18 mouse cellular contexts compared by ENCODE assay signal in genomic region chr9:77931740-77932139, GRCm38 (mm10). TPM values are rescaled to one million over a fixed set of nuclear protein-coding genes. Genes with fewer than 3 reads are reported as not detected.
DNase-seq lines count a peak whose midpoint lies in the region; ATAC-seq and TF ChIP-seq lines count a peak whose summit lies in the region.
"Had no signal": no experiment of that assay in that cellular context is flagged by ENCODE, and none has a peak within 500 bp of the region (broad histone marks: within the 10 kb centered on the region; RNA-seq: fewer than 3 reads in every experiment).

No protein-coding gene starts in this region.

- peak; percentile 53 for DNase-seq in adrenal gland, adult 2 months
- DNase-seq in adrenal gland, postnatal 25 days, result no peak
- DNase-seq in heart, postnatal 36 days, result no peak
- DNase-seq in CH12.LX (ENCODE audit: extremely low read depth), result no peak
- DNase-seq in gastrocnemius, postnatal 10 days, result no peak
- no peak for DNase-seq in kidney, adult 8-10 months
- DNase-seq: adrenal gland, postnatal 36 days; cerebellum, postnatal 10 days; heart, adult 2 months; kidney, postnatal 10 days; layer of hippocampus, adult 9-11 months; liver; lung, embryonic 14.5 days; right cerebral cortex, postnatal 14 days had no signal

- no peaks in the 10 kb centered on the region for H3K36me3 ChIP-seq in heart, embryonic 15.5 days
- H3K36me3 ChIP-seq in CH12.LX (replicated peaks in 1 of 2; ENCODE audit: control insufficient read depth in 1 of 2, insufficient read depth in 1 of 2, low read length in 1 of 2), result peaks cover 0 to 22% of the 10 kb centered on the region in 2 experiments
- H3K36me3 ChIP-seq in hindbrain, embryonic 13.5 days, result no peaks in the 10 kb centered on the region
- H3K36me3 ChIP-seq: intestine, embryonic 15.5 days had no signal

- intact Hi-C loops in heart, postnatal 36 days (cut with DNase I), result no loop called here

- TF ChIP-seq POLR2A in CH12.LX (IDR thresholded peaks at IDR 0.05; ENCODE audit: low read depth, low read length), result no peak

- dilution Hi-C loops in CH12.LX (cut with MboI; ENCODE audit: extremely low pct_ligation_motif_present, extremely low pct_unique_long_range_greater_than_20kb, low sequenced_read_pairs), result no loop called here

- H3K27ac ChIP-seq in heart, embryonic 15.5 days, result peak overlapping the region; percentile 24; the same call in 1 of the 2 replicates
- H3K27ac ChIP-seq in CH12.LX (ENCODE audit: insufficient read depth, low read depth), result peak overlapping the region; percentile 5; the same call in 1 of the 2 replicates
- H3K27ac ChIP-seq in hindbrain, embryonic 13.5 days, result peak overlapping the region; percentile 27; the same call in 1 of the 2 replicates
- H3K27ac ChIP-seq: heart, adult 2 months; intestine, embryonic 15.5 days had no signal

- no peak overlapping the region for H3K4me3 ChIP-seq in heart, embryonic 15.5 days
- no peak overlapping the region for H3K4me3 ChIP-seq in CH12.LX (replicated peaks in 1 of 3; ENCODE audit: low read depth in 2 of 3, low read length in 2 of 3, poor library complexity in 1 of 3)
- H3K4me3 ChIP-seq in hindbrain, embryonic 13.5 days, result no peak overlapping the region
- H3K4me3 ChIP-seq: heart, adult 2 months; intestine, embryonic 15.5 days; myocyte had no signal

- WGBS in heart, embryonic 15.5 days, result 78% methylated on average over 5 of the region's 5 CpGs
- 77% methylated on average over 5 of the region's 5 CpGs for WGBS in hindbrain, embryonic 13.5 days

- H3K9ac ChIP-seq in heart, embryonic 15.5 days, result no peak overlapping the region
- no peak overlapping the region for H3K9ac ChIP-seq in CH12.LX (ENCODE audit: insufficient read depth, low read depth)
- H3K9ac ChIP-seq in hindbrain, embryonic 13.5 days, result peak overlapping the region; percentile 21; the same call in 1 of the 2 replicates
- H3K9ac ChIP-seq: intestine, embryonic 15.5 days; lung, embryonic 14.5 days had no signal

- H3K4me1 ChIP-seq in heart, embryonic 15.5 days (replicated peaks), result peaks cover 47% of the 10 kb centered on the region
- peaks cover 25 to 89% of the 10 kb centered on the region in 2 experiments for H3K4me1 ChIP-seq in CH12.LX (ENCODE audit: control insufficient read depth in 1 of 2, insufficient read depth in 2 of 2)
- H3K4me1 ChIP-seq in hindbrain, embryonic 13.5 days (replicated peaks), result peaks cover 46% of the 10 kb centered on the region

- in situ Hi-C loops in CH12.LX (cut with MboI; ENCODE audit: low pct_ligation_motif_present, low pct_unique_long_range_greater_than_20kb, low sequenced_read_pairs), result no loop called here

- no peak overlapping the region for H3K4me2 ChIP-seq in heart, embryonic 15.5 days
- no peak overlapping the region for H3K4me2 ChIP-seq in CH12.LX (ENCODE audit: insufficient read depth, low read depth, poor library complexity, severe bottlenecking)
- no peak overlapping the region for H3K4me2 ChIP-seq in hindbrain, embryonic 13.5 days
- H3K4me2 ChIP-seq: intestine, embryonic 15.5 days; lung, embryonic 14.5 days had no signal

- no peak for TF ChIP-seq RAD21 in CH12.LX (IDR thresholded peaks at IDR 0.05; ENCODE audit: low read depth, low read length)

- no peak for TF ChIP-seq CTCF in CH12.LX (conservative IDR thresholded peaks at IDR 0.05 in 1 of 2, IDR thresholded peaks at IDR 0.05 in 1 of 2; ENCODE audit: low read depth in 2 of 2, low read length in 2 of 2)

- ATAC-seq in heart, embryonic 15.5 days (replicated peaks; ENCODE audit: insufficient number of reproducible peaks, insufficient read depth, low FRiP score, low read depth), result no peak
- ATAC-seq in hindbrain, embryonic 13.5 days (ENCODE audit: low FRiP score), result 0 out of 2 replicates have a peak, but pooled peaks have one; percentile 11
- ATAC-seq: intestine, embryonic 15.5 days had no signal

- no peak for TF ChIP-seq EP300 in CH12.LX (IDR thresholded peaks at IDR 0.05; ENCODE audit: low read length)

- no peaks in the 10 kb centered on the region for H3K27me3 ChIP-seq in heart, embryonic 15.5 days
- no peaks in the 10 kb centered on the region for H3K27me3 ChIP-seq in CH12.LX (replicated peaks)
- no peaks in the 10 kb centered on the region for H3K27me3 ChIP-seq in hindbrain, embryonic 13.5 days
- H3K27me3 ChIP-seq: intestine, embryonic 15.5 days had no signal

- no peaks in the 10 kb centered on the region for H3K9me3 ChIP-seq in heart, embryonic 15.5 days (replicated peaks)
- no peaks in the 10 kb centered on the region for H3K9me3 ChIP-seq in CH12.LX (replicated peaks; ENCODE audit: low read length)
- H3K9me3 ChIP-seq in hindbrain, embryonic 13.5 days, result no peaks in the 10 kb centered on the region
- H3K9me3 ChIP-seq: intestine, embryonic 15.5 days had no signal

- H3K79me2 ChIP-seq in CH12.LX (replicated peaks; ENCODE audit: control insufficient read depth, extremely low read depth, insufficient read depth, poor library complexity, severe bottlenecking), result peaks cover 36% of the 10 kb centered on the region

TF ChIP-seq in CH12.LX, 34 proteins besides CTCF, POLR2A, EP300 and RAD21:
- TF ChIP-seq KAT2A (IDR thresholded peaks at IDR 0.05; ENCODE audit: insufficient replicate concordance, low read length) (no peak), E2F4 (IDR thresholded peaks at IDR 0.05; ENCODE audit: insufficient replicate concordance, low read depth, low read length) (no peak), MAZ (IDR thresholded peaks at IDR 0.05; ENCODE audit: low read depth, low read length) (no peak), TCF12 (IDR thresholded peaks at IDR 0.05; ENCODE audit: low read depth, low read length) (no peak), CHD1 (IDR thresholded peaks at IDR 0.05; ENCODE audit: low read depth, low read length) (no peak), ZNF384 (IDR thresholded peaks at IDR 0.05; ENCODE audit: low read depth, low read length) (no peak), ELF1 (IDR thresholded peaks at IDR 0.05; ENCODE audit: low read depth, low read length) (no peak), HCFC1 (IDR thresholded peaks at IDR 0.05; ENCODE audit: low read depth, low read length) (no peak)

RNA-seq across cellular contexts. Expression of gene Elovl5, which starts 14.6 kb away (rescaled TPM):
- total RNA-seq in adrenal gland, adult 2 months (2021), result 1,000 to 10,000 TPM in 1 of 2 experiments, 100 to 1,000 TPM in 1; 490 to 1,131 TPM
- polyA plus RNA-seq in adrenal gland, adult 2 months (2012; rRNA removed), result 123 and 254 TPM in 2 replicates
- total RNA-seq in adrenal gland, postnatal 25 days (2021), result 524 and 667 TPM in 2 replicates
- polyA plus RNA-seq in heart, embryonic 15.5 days (2015; fragmentation: Nextera tagmentation; extraction: Ambion mirVana), result 50.0 and 60.2 TPM in 2 replicates
- 10 to 100 TPM; 28.8 to 35.2 TPM for total RNA-seq in heart, postnatal 36 days (2021)
- 44.0 TPM in 2 replicates for total RNA-seq in CH12.LX (2012; rRNA removed)
- 122 and 123 TPM in 2 replicates for total RNA-seq in CH12.LX (2014; rRNA removed)
- polyA plus RNA-seq in CH12.LX (2012; ENCODE audit: insufficient read length, low read depth), result 62.2 and 63.0 TPM in 2 replicates
- 56.6 and 58.5 TPM in 2 replicates for polyA plus RNA-seq in hindbrain, embryonic 13.5 days (2015; fragmentation: Nextera tagmentation; extraction: Ambion mirVana)
- total RNA-seq in gastrocnemius, postnatal 10 days (2021), result 10 to 100 TPM; 26.5 to 27.0 TPM
